Mouse (Mus musculus): ENCODE results near the gene Gdf11.

DNA sequence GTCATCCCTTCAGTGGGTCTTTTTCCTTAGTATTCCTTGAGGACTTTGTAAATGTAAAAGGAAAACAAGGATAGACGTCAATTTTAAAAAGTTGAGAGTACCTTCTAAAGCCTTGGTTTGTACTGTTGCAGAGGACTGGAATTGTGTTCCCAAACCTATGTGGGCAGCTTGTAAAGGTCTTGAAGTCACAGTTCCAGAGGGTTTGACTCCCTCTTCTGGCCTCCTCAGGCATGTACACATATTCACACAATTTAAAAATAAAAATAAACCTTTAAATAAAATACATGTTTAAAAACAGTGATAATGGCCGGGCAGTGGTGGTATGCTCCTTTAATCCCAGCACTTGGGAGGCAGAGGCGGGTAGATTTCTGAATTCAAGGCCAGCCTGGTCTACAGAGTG, 25.5 kb downstream of the Gdf11 start:
- TF ChIP-seq EP300 (IDR thresholded peaks at IDR 0.05; ENCODE audit: insufficient read depth, low read depth, low read length) (no peak), CTCF (IDR thresholded peaks at IDR 0.05) (peak; percentile 56), POLR2A (IDR thresholded peaks at IDR 0.05; ENCODE audit: insufficient read depth, low read depth, low read length) (no peak)

Data from heart, adult 2 months (tissue).